ENCODE assay signal across 9 mouse cellular contexts in the genomic region with DNA sequence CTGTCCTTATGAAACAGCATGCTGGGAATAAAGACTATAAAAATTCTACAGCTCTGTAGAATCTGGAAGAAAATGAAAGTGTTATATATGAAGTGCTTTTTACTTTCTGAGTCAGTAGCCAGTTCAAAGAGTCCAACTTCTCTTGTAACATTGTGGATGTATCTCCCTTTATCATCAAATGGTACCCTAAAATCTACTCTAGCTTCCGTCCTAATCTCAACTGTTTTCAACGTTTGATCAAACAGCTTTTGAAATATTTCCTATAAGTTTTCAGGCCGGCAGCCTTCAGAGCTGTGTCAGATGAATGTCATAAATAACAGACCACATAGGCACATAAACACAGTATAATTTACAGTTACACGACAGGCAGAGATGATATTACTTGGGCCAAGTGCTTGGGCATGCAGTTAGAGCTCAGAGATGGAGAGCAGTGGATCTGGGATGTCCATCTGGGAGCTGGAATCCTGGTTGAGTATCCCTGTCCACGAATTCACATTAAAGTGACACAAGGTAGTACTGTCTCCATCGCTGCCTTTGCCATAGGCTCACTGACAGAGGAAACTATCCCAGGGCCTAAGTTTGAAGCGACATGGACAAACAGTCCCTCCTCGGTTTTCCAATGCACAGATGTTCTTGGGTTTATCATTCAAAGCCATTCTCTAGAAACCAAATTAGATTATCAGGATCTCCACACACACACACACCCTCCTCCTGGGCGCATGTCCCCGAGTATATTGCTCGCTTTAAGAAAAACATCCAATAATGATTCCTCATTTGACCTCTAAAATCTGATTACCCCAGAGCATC. TPM values are rescaled to one million over a fixed set of nuclear protein-coding genes. Genes with fewer than 3 reads are reported as not detected.
A peak's percentile ranks its signal among the peaks of the same experiment; 100 is the strongest.
DNase-seq lines count a peak whose midpoint lies in the region; ATAC-seq and TF ChIP-seq lines count a peak whose summit lies in the region.
"Had no signal": no experiment of that assay in that cellular context is flagged by ENCODE, and none has a peak within 500 bp of the region (broad histone marks: within the 10 kb centered on the region; RNA-seq: fewer than 3 reads in every experiment).

No protein-coding gene starts in this region.

- peak overlapping the region; percentile 14; the same call in 1 of the 2 replicates for H3K27ac ChIP-seq in heart, postnatal 0 days (ENCODE audit: low read depth)
- H3K27ac ChIP-seq in hindbrain, embryonic 12.5 days: peak overlapping the region; percentile 100
- no peak overlapping the region for H3K27ac ChIP-seq in midbrain, embryonic 11.5 days (ENCODE audit: low read depth, low read length)

- H3K36me3 ChIP-seq in heart, postnatal 0 days (replicated peaks; ENCODE audit: control insufficient read depth, insufficient read depth, low read length): no peaks in the 10 kb centered on the region
- H3K36me3 ChIP-seq in hindbrain, embryonic 12.5 days: no peaks in the 10 kb centered on the region
- H3K36me3 ChIP-seq in midbrain, embryonic 11.5 days (ENCODE audit: control insufficient read depth, insufficient read depth, low read length): no peaks in the 10 kb centered on the region

- H3K4me1 ChIP-seq in heart, postnatal 0 days (ENCODE audit: control insufficient read depth, insufficient read depth): peaks cover 30% of the 10 kb centered on the region
- H3K4me1 ChIP-seq in hindbrain, embryonic 12.5 days: peaks cover 48% of the 10 kb centered on the region
- peaks cover 5% of the 10 kb centered on the region for H3K4me1 ChIP-seq in midbrain, embryonic 11.5 days (ENCODE audit: control insufficient read depth, insufficient read depth, low read length)

- no peak for TF ChIP-seq EP300 in heart, postnatal 0 days (IDR thresholded peaks at IDR 0.05; ENCODE audit: low read depth)

- H3K4me2 ChIP-seq in heart, postnatal 0 days (ENCODE audit: low read depth, low read length): peak overlapping the region; percentile 71
- H3K4me2 ChIP-seq in hindbrain, embryonic 12.5 days (replicated peaks): peak overlapping the region; percentile 67
- peak overlapping the region; percentile 72 for H3K4me2 ChIP-seq in midbrain, embryonic 11.5 days

- 69% methylated on average over 11 of the region's 11 CpGs for WGBS in heart, postnatal 0 days
- WGBS in hindbrain, embryonic 12.5 days: 79% methylated on average over 11 of the region's 11 CpGs
- WGBS in midbrain, embryonic 11.5 days: 80% methylated on average over 11 of the region's 11 CpGs

- peak overlapping the region; percentile 93; the same call in 1 of the 2 replicates for H3K9ac ChIP-seq in heart, postnatal 0 days (replicated peaks; ENCODE audit: low read depth, low read length)
- H3K9ac ChIP-seq in hindbrain, embryonic 12.5 days: peak overlapping the region; percentile 75
- no peak overlapping the region; the same call in 1 of the 2 replicates for H3K9ac ChIP-seq in midbrain, embryonic 11.5 days (ENCODE audit: low read length)

- no peak for DNase-seq in heart, postnatal 0 days (ENCODE audit: low spot score)
- DNase-seq in heart, adult 11 months: no peak
- peak; percentile 81 for DNase-seq in midbrain, embryonic 11.5 days (ENCODE audit: low spot score, missing footprints)
- DNase-seq in ovary, postnatal 14 days (ENCODE audit: low spot score): no peak
- DNase-seq in urinary bladder, postnatal 25 days (ENCODE audit: low spot score): no peak
- DNase-seq in adrenal gland, postnatal 10 days: no peak
- DNase-seq: spleen, adult 18-20 months had no signal

- H3K9me3 ChIP-seq in heart, postnatal 0 days (replicated peaks; ENCODE audit: control insufficient read depth, low read length): no peaks in the 10 kb centered on the region
- H3K9me3 ChIP-seq in hindbrain, embryonic 12.5 days (replicated peaks): no peaks in the 10 kb centered on the region
- no peaks in the 10 kb centered on the region for H3K9me3 ChIP-seq in midbrain, embryonic 11.5 days (ENCODE audit: control insufficient read depth, low read length)

- no peak for TF ChIP-seq CTCF in heart, postnatal 0 days (IDR thresholded peaks at IDR 0.05; ENCODE audit: low read depth)

- no peak for ATAC-seq in heart, postnatal 0 days (ENCODE audit: insufficient read depth, low read depth)
- ATAC-seq in common myeloid progenitor, adult 5-6 weeks (replicated peaks; ENCODE audit: low read depth, poor library complexity, severe bottlenecking): peak; percentile 0; the same call in 1 of the 2 replicates
- ATAC-seq in hindbrain, embryonic 12.5 days (ENCODE audit: low FRiP score): no peak
- ATAC-seq in midbrain, embryonic 11.5 days (ENCODE audit: low FRiP score): no peak

- no peaks in the 10 kb centered on the region for H3K27me3 ChIP-seq in heart, postnatal 0 days (ENCODE audit: control insufficient read depth, insufficient read depth, low read length)
- H3K27me3 ChIP-seq in hindbrain, embryonic 12.5 days: no peaks in the 10 kb centered on the region
- no peaks in the 10 kb centered on the region for H3K27me3 ChIP-seq in midbrain, embryonic 11.5 days (ENCODE audit: control insufficient read depth, insufficient read depth, low read length)

- peak overlapping the region; percentile 88 for H3K4me3 ChIP-seq in heart, postnatal 0 days (ENCODE audit: low read depth, low read length)
- H3K4me3 ChIP-seq in hindbrain, embryonic 12.5 days: peak overlapping the region; percentile 71
- H3K4me3 ChIP-seq in midbrain, embryonic 11.5 days (ENCODE audit: low read depth, low read length): peak overlapping the region; percentile 72

RNA-seq across cellular contexts. Expression of a gene that starts 4.4 kb away (rescaled TPM):
- 8.6 and 21.3 TPM in 2 replicates for total RNA-seq in heart, postnatal 0 days (2014; rRNA removed; ENCODE audit: low replicate concordance)
- 13.5 and 17.4 TPM in 2 replicates for polyA plus RNA-seq in heart, postnatal 0 days (2015; fragmentation: Nextera tagmentation; extraction: Ambion mirVana)
- 5.1 and 6.4 TPM in 2 replicates for total RNA-seq in common myeloid progenitor, adult 5-6 weeks (2017)
- polyA plus RNA-seq in hindbrain, embryonic 12.5 days (2016; fragmentation: Nextera tagmentation; extraction: Ambion mirVana): 53.2 and 53.4 TPM in 2 replicates
- 30.4 and 32.0 TPM in 2 replicates for polyA plus RNA-seq in midbrain, embryonic 11.5 days (2014; fragmentation: Nextera tagmentation; extraction: Ambion mirVana)
- total RNA-seq in adrenal gland, postnatal 10 days (2021): 10 to 100 TPM; 15.9 to 21.8 TPM
